Mouse (Mus musculus) bone marrow macrophage, adult 2 months (primary cell): ENCODE data around the gene Pde3b. TPM values are rescaled to one million over a fixed set of nuclear protein-coding genes. Genes with fewer than 3 reads are reported as not detected.
"Not testable (repeated sequence)": the region's sequence is repeated elsewhere in the genome, so short reads cannot be mapped to it uniquely, and the experiment has no call there.

ENCODE experiments used
- H3K27ac ChIP-seq: 2 replicates; pipeline ENCODE4 v1.5.1; 2012; ENCODE audit warnings: low read depth, low read length; ENCODE audit not compliant: insufficient read depth
- H3K4me1 ChIP-seq: 2 replicates; pipeline ENCODE4 v1.6.1; 2012; ENCODE audit warnings: low read length; ENCODE audit not compliant: control insufficient read depth, insufficient read depth
- H3K4me3 ChIP-seq: 2 replicates; pipeline ENCODE4 v1.5.1; 2012; ENCODE audit warnings: mild to moderate bottlenecking, low read length, moderate library complexity; ENCODE audit not compliant: insufficient read depth
- CTCF ChIP-seq: IDR thresholded peaks from 2 replicates; pipeline ENCODE4 v1.5.1; 2012; ENCODE audit warnings: low read depth, mild to moderate bottlenecking, low read length, moderate library complexity
- POLR2A ChIP-seq: IDR thresholded peaks from 2 replicates; pipeline ENCODE4 v1.6.1; 2012; ENCODE audit warnings: mild to moderate bottlenecking, low read depth, low read length, borderline replicate concordance
- polyA plus RNA-seq: library from polyadenylated mRNA; stranded (reverse); fragments of >200 nt; gene quantifications from 2 replicates; pipeline ENCODE4 v1.2.4, GENCODE M21; 2012; ENCODE audit not compliant: missing spikeins, insufficient read depth, insufficient read length

Gene Pde3b
- polyA plus RNA-seq, 1 experiment, result 18.4 TPM

GRCm38 (mm10) chr7:114536179-114536578 is 121.1 kb downstream of the Pde3b start:
- no peak overlapping the region for H3K4me3 ChIP-seq
- no peaks in the 10 kb centered on the region for H3K4me1 ChIP-seq
- TF ChIP-seq CTCF (no peak), POLR2A (no peak)
- H3K27ac ChIP-seq, result no peak overlapping the region

GRCm38 (mm10) chr7:114562531-114563241 is 147.6 kb downstream of the Pde3b start, which contains the start of gene Cyp2r1:
TSS of gene Cyp2r1 (minus strand) at chr7:114562972.
- H3K4me3 ChIP-seq, result no peak within 1 kb of the TSS
- no peaks in the 10 kb centered on the region for H3K4me1 ChIP-seq
- no peak within 1 kb of the TSS for H3K27ac ChIP-seq
- TF ChIP-seq CTCF (no peak), POLR2A (no peak)

GRCm38 (mm10) chr7:114573866-114574265 is 158.8 kb downstream of the Pde3b start:
- H3K4me3 ChIP-seq, H3K27ac ChIP-seq, H3K4me1 ChIP-seq: not testable (repeated sequence)

GRCm38 (mm10) chr7:114576931-114577330 is 161.8 kb downstream of the Pde3b start:
- TF ChIP-seq POLR2A, result no peak
- TF ChIP-seq CTCF, result no peak
- Histone ChIP-seq H3K27ac (no peak overlapping the region), H3K4me3 (peak overlapping the region; percentile 32), H3K4me1 (no peaks in the 10 kb centered on the region)

- TF ChIP-seq CTCF, result no peak
- TF ChIP-seq POLR2A, result no peak
- Histone ChIP-seq H3K27ac (no peak overlapping the region), H3K4me3 (no peak overlapping the region), H3K4me1 (no peaks in the 10 kb centered on the region)
Observed at GRCm38 (mm10) chr7:114577665-114578064, 162.6 kb downstream of the Pde3b start.

- H3K27ac ChIP-seq, result no peak overlapping the region
- no peaks in the 10 kb centered on the region for H3K4me1 ChIP-seq
- 0 out of 2 replicates have a peak, but pooled peaks have one; percentile 12 for TF ChIP-seq CTCF
- TF ChIP-seq POLR2A, result no peak
- H3K4me3 ChIP-seq, result no peak overlapping the region
Observed at GRCm38 (mm10) chr7:114580426-114580825, 165.3 kb downstream of the Pde3b start.

- no peak overlapping the region for H3K4me3 ChIP-seq
- TF ChIP-seq CTCF (no peak), POLR2A (no peak)
- H3K4me1 ChIP-seq, result no peaks in the 10 kb centered on the region
- no peak overlapping the region for H3K27ac ChIP-seq
Observed at GRCm38 (mm10) chr7:114581200-114581599, 166.1 kb downstream of the Pde3b start.

GRCm38 (mm10) chr7:114582441-114582840 is 167.4 kb downstream of the Pde3b start:
- H3K27ac ChIP-seq, result no peak overlapping the region
- H3K4me1 ChIP-seq, result no peaks in the 10 kb centered on the region
- TF ChIP-seq CTCF (no peak), POLR2A (no peak)
- H3K4me3 ChIP-seq, result no peak overlapping the region

Other genes with a start within 250 kb of the Pde3b start
- gene Copb1, start 160.6 kb upstream of the Pde3b start, polyA plus RNA-seq, result 82.0 and 91.4 TPM in 2 replicates
- gene Psma1, start 139.2 kb upstream of the Pde3b start, polyA plus RNA-seq, result 158 and 164 TPM in 2 replicates
- 4.0 and 4.8 TPM in 2 replicates for gene Cyp2r1, start 147.7 kb downstream of the Pde3b start, polyA plus RNA-seq
- not detected in 2 replicates for gene Calca, start 221.1 kb downstream of the Pde3b start, polyA plus RNA-seq